Mouse (Mus musculus): ENCODE measurements at regions not wholly inside any gene's neighbourhood (a gene's known extent, or its start where the extent isn't known, plus 50 kb on each side); places are given as distances from the start of the nearest gene placed in this dataset.
A peak's percentile ranks its signal among the peaks of the same experiment; 100 is the strongest.
"Not testable (repeated sequence)": the region's sequence is repeated elsewhere in the genome, so short reads cannot be mapped to it uniquely, and the experiment has no call there.

GRCm38 (mm10) chr14:61756651-61757050 is 149.4 kb downstream of the Kcnrg start:
- DNase-seq (ENCODE audit: low spot score): no peak

GRCm38 (mm10) chr14:61757086-61757822 is 150.0 kb downstream of the Kcnrg start:
- DNase-seq (ENCODE audit: low spot score): peak; percentile 45

GRCm38 (mm10) chr14:61757823-61758175 is 150.5 kb downstream of the Kcnrg start:
- no peak for DNase-seq (ENCODE audit: low spot score)

GRCm38 (mm10) chr14:61758586-61758985 is 151.3 kb downstream of the Kcnrg start:
- no peak for DNase-seq (ENCODE audit: low spot score)

- not testable (repeated sequence) for DNase-seq (ENCODE audit: low spot score)
Measured at GRCm38 (mm10) chr14:61760176-61760575, 152.9 kb downstream of the Kcnrg start.

GRCm38 (mm10) chr14:61762076-61762475 is 154.8 kb downstream of the Kcnrg start:
- no peak for DNase-seq (ENCODE audit: low spot score)

GRCm38 (mm10) chr14:61769881-61770280 is 162.6 kb downstream of the Kcnrg start:
- no peak for DNase-seq (ENCODE audit: low spot score)

GRCm38 (mm10) chr14:61774171-61774570 is 166.9 kb downstream of the Kcnrg start:
- DNase-seq (ENCODE audit: low spot score): no peak

- no peak for DNase-seq (ENCODE audit: low spot score)
Measured at GRCm38 (mm10) chr14:61778618-61779017, 171.4 kb downstream of the Kcnrg start.

GRCm38 (mm10) chr14:61783206-61783605 is 175.9 kb downstream of the Kcnrg start:
- no peak for DNase-seq (ENCODE audit: low spot score)

GRCm38 (mm10) chr14:61784609-61785008 is 177.4 kb downstream of the Kcnrg start:
- no peak for DNase-seq (ENCODE audit: low spot score)

GRCm38 (mm10) chr14:61786031-61786430 is 178.8 kb downstream of the Kcnrg start:
- DNase-seq (ENCODE audit: low spot score): no peak

GRCm38 (mm10) chr14:61787746-61788145 is 180.5 kb downstream of the Kcnrg start:
- DNase-seq (ENCODE audit: low spot score): no peak

GRCm38 (mm10) chr14:61788998-61789790 is 181.9 kb downstream of the Kcnrg start:
- DNase-seq (ENCODE audit: low spot score): no peak

- no peak for DNase-seq (ENCODE audit: low spot score)
Measured at GRCm38 (mm10) chr14:61795976-61796645, 188.9 kb downstream of the Kcnrg start.

- no peak for DNase-seq (ENCODE audit: low spot score)
Measured at GRCm38 (mm10) chr14:61796671-61797070, 189.4 kb downstream of the Kcnrg start.

GRCm38 (mm10) chr14:61803421-61803925 is 196.2 kb downstream of the Kcnrg start:
- DNase-seq (ENCODE audit: low spot score): no peak

- no peak for DNase-seq (ENCODE audit: low spot score)
Measured at GRCm38 (mm10) chr14:61805433-61805832, 198.2 kb downstream of the Kcnrg start.

GRCm38 (mm10) chr14:61808193-61808592 is 200.9 kb downstream of the Kcnrg start:
- no peak for DNase-seq (ENCODE audit: low spot score)

- no peak for DNase-seq (ENCODE audit: low spot score)
Measured at GRCm38 (mm10) chr14:61809716-61810437, 202.6 kb downstream of the Kcnrg start.

- DNase-seq (ENCODE audit: low spot score): no peak
Measured at GRCm38 (mm10) chr14:61810836-61811235, 203.6 kb downstream of the Kcnrg start.

- no peak for DNase-seq (ENCODE audit: low spot score)
Measured at GRCm38 (mm10) chr14:61817711-61818110, 210.5 kb downstream of the Kcnrg start.

Data from urinary bladder, adult 2 months (tissue).